Mouse (Mus musculus): ENCODE data around the gene Foxk1. TPM values are rescaled to one million over a fixed set of nuclear protein-coding genes. Genes with fewer than 3 reads are reported as not detected.

The Foxk1 gene
- total RNA-seq, 2 experiments from 2014 or later, result 12.2 to 18.9 TPM

DNA sequence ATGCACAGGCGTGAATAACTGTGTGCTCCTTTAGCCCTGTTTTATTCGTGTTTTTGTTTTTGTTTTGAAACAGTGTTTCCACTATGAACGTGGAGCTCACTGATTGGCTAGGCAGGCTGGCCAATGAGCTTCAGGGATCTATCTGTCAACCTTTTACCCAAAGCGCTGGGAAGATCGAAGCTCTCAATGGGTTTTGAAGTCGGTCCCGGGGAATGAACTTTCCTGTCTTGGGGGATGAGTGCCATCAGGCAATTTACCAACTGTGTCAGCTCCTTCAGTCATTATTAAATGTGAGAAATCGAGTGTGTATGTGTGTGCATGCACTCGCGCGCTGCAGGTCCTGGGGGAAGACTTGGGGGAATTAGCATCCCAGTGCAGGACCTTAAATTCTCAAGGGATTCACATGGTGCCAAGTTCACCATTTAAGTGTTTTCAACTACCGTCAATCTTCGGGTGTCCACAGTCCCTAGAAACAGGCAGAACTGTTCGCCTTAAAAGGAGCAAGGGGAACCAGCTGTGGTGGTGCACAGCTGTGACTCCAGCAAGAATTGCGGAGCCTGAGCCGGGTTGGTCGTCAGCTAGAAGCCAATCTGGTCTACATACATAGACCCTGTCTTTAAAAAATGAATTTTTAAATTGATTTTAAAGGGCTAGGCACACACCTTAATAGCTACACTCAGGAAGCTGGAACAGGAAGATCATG lies 965 bp upstream of the Foxk1 start:
- TF ChIP-seq CTCF (IDR thresholded peaks at IDR 0.05), result no peak

DNA sequence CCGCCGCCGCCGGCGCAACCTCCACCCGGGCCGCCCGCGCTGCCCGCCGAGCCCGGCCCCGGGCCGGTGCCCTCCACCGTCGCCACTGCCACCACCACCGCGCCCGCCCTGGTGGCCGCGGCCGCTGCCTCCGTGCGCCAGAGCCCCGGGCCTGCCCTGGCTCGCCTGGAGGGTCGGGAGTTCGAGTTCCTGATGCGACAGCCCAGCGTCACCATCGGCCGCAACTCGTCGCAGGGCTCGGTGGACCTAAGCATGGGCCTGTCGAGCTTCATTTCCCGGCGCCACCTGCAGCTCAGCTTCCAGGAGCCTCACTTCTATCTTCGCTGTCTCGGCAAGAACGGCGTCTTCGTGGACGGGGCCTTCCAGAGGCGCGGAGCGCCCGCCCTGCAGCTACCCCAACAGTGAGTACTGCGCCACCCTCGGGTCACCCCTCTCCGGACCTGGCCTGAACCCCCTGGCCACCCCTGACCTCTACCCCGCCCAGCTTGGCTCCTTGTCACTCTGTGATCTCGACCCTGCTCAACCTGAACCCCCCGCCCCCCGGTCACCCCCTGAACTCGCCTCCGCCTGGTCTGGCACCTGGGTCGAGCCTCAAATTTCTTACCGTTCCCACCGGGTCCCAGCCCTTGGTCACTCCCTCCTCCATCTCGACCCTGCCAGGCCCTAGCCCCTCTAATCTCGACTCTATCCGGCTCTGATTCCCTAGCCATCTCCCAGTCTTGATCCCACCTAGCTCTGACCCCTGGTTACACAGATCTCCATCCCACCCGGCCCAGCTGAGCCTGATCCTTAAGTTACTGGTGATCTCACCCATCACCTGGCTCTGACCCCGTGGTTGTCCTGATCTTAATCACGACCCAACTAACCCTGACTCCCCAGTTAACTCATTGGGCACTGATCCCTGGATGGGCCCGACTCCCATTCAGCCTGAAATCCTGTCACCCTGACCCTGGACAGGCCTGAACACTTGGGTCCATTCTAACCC lies 636 bp downstream of the Foxk1 start:
- peak; percentile 13; the same call in 1 of the 2 replicates for TF ChIP-seq CTCF (IDR thresholded peaks at IDR 0.05)
- DNase-seq, result peak; percentile 64
- H3K27ac ChIP-seq, result peak overlapping the region; percentile 95

More for the DNA sequence above, 965 bp upstream of the Foxk1 start:
- DNase-seq, result peak; percentile 47
- Histone ChIP-seq H3K27ac (peak overlapping the region; percentile 95), H3K4me3 (peak overlapping the region; percentile 97)
- intact Hi-C loops (cut with DNase I), result no loop called here

DNA sequence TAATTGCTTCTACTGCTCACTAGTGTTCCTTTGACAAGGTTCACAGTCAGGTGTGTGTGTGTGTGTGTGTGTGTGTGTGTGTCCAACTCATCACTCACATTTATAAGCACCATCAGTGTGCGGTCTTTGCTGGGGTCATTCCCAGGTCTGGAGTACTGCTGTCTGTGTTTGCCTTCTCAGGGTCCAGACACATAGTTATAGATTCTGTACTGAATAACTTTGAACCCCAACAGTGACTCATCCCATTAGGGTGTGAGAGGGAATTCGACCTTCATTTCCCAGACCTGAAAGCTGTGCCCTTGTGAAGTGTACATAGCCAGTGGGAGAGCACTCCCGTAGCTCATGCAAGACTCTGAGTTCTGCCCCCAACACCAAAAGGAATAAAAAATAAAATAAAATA lies 2.4 kb downstream of the Foxk1 start:
- TF ChIP-seq CTCF (IDR thresholded peaks at IDR 0.05), result no peak
- intact Hi-C loops (cut with DNase I), result no loop called here
- peak overlapping the region; percentile 95; the same call in 1 of the 2 replicates for H3K27ac ChIP-seq
- no peak for DNase-seq
- H3K4me3 ChIP-seq, result peak overlapping the region; percentile 97

More for the DNA sequence above, 636 bp downstream of the Foxk1 start:
- H3K4me3 ChIP-seq, result peak overlapping the region; percentile 97
- intact Hi-C loops (cut with DNase I), result loop anchor here (1.0 kb wide), 2 partner anchors 35 to 46 kb away; no protein-coding TSS in a partner anchor

DNA sequence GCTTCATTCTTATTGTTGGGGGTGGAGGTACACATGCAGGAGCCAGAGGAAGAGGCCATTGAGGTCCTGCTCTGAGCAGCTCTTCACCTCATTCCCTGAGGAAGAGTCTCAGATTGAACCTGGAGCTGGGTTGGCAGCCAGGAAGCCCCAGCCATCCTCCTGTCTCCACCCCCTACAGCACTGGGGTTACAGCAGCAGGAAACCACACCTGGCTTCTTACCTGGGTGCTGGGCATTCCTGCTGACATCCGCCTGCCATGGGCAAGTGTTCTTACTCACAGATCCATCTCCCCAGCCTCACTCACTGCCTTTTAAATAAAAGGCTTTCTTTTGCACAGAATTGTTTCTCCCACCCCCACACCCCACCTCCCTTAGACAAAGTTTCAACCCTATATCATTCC lies 3.0 kb downstream of the Foxk1 start:
- H3K4me3 ChIP-seq, result peak overlapping the region; percentile 97
- intact Hi-C loops (cut with DNase I), result no loop called here
- peak overlapping the region; percentile 2; the same call in 1 of the 2 replicates for H3K27ac ChIP-seq
- no peak for DNase-seq
- no peak for TF ChIP-seq CTCF (IDR thresholded peaks at IDR 0.05)

DNA sequence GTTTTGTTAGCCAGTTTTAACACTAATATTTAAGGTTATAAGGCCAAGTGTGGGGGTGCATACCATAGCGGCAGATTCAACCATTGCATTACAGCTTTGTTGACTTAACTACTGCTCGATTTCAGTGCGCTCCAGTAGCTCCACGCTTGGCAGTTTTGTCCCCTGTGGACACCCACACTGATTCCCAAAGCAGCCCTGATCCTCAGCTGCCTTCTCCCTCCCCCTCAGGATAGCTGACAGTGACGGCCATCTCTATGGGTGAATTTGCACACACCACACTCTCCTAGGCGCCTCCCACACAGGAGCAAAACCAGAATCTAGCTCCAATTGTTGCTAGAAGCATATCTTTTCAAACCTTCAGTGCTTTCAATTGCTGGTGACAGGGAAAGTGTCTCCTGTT lies 4.1 kb downstream of the Foxk1 start:
- intact Hi-C loops (cut with DNase I), result no loop called here
- TF ChIP-seq CTCF (IDR thresholded peaks at IDR 0.05), result no peak
- no peak overlapping the region; the same call in 1 of the 2 replicates for H3K27ac ChIP-seq
- no peak overlapping the region for H3K4me3 ChIP-seq
- DNase-seq, result no peak

GRCm38 (mm10) chr5:142406401-142406800 lies 5.1 kb downstream of the Foxk1 start:
- Histone ChIP-seq H3K27ac (no peak overlapping the region), H3K4me3 (no peak overlapping the region)
- DNase-seq, result no peak
- intact Hi-C loops (cut with DNase I), result no loop called here
- TF ChIP-seq CTCF (IDR thresholded peaks at IDR 0.05), result no peak

- intact Hi-C loops (cut with DNase I), result no loop called here
- H3K27ac ChIP-seq, result no peak overlapping the region
- no peak overlapping the region for H3K4me3 ChIP-seq
- no peak for TF ChIP-seq CTCF (IDR thresholded peaks at IDR 0.05)
- no peak for DNase-seq
Observed at GRCm38 (mm10) chr5:142406937-142407336, 5.6 kb downstream of the Foxk1 start.

- Histone ChIP-seq H3K27ac (no peak overlapping the region; the same call in 1 of the 2 replicates), H3K4me3 (no peak overlapping the region)
- intact Hi-C loops (cut with DNase I), result no loop called here
- DNase-seq, result no peak
- TF ChIP-seq CTCF (IDR thresholded peaks at IDR 0.05), result no peak
Observed at GRCm38 (mm10) chr5:142407381-142407780, 6.1 kb downstream of the Foxk1 start.

DNA sequence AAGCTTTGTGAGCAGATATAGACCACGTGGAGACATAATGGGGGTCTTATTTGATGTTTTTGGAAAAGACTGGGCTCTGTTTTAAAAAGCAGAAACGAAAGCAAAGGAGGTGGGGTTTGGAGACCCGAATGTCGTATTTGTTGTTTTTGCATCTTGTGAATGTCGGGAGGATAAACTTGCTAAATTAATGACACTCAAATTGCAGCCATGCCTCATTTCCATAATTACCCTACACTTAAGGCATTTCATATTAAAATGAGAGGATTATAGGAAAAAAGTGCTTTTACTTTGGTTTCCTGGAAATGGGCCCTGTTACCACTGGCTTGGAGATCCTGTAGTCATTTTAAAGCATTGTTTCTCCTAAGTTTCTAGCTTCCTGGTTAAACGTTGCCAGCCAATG lies 7.9 kb downstream of the Foxk1 start:
- intact Hi-C loops (cut with DNase I), result no loop called here
- TF ChIP-seq CTCF (IDR thresholded peaks at IDR 0.05), result no peak

GRCm38 (mm10) chr5:142410348-142410747 lies 9.1 kb downstream of the Foxk1 start:
- no peak for DNase-seq
- intact Hi-C loops (cut with DNase I), result no loop called here
- Histone ChIP-seq H3K27ac (no peak overlapping the region), H3K4me3 (no peak overlapping the region)
- TF ChIP-seq CTCF (IDR thresholded peaks at IDR 0.05), result no peak

More for the DNA sequence above, 7.9 kb downstream of the Foxk1 start:
- no peak overlapping the region for H3K4me3 ChIP-seq
- no peak overlapping the region; the same call in 1 of the 2 replicates for H3K27ac ChIP-seq
- DNase-seq, result no peak

DNA sequence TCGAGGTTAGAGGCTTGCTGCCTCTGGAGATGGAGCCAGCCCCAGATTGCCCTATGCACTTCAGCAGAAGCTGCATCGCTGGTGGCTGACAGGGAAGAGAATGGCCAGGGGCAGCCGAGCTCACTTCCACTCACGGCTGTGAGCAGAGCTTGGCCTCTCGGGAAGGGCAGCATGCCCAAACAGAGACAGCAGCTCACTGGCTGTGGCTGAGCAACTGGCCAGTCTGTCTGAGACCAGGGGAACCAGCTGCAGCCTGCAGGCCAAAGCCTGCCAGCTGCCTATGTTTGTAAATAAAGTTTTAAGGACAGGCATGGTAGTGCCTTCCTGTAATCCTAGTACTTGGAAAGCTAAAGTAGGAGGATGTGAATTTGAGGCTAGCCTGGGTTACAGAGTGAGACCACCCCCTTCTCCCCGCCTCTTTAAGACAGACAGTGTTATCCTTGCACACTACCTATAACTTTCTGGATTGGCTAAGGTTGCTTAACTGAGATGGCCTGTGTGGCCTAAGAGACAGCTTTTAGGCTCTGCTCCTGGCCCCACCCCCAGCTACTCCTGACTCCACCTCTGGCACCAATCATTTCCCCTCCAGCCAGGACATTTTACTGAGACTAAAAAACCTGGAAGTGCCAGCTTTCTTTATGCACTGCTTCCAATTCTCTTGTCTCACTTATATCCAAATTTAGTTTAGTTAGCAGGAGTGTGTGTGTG lies 11.5 kb downstream of the Foxk1 start:
- peak overlapping the region; percentile 90 for H3K27ac ChIP-seq
- intact Hi-C loops (cut with DNase I), result no loop called here
- no peak overlapping the region for H3K4me3 ChIP-seq
- peak; percentile 82 for DNase-seq
- no peak for TF ChIP-seq CTCF (IDR thresholded peaks at IDR 0.05)

GRCm38 (mm10) chr5:142413723-142414445 lies 12.6 kb downstream of the Foxk1 start:
- Histone ChIP-seq H3K27ac (peak overlapping the region; percentile 90), H3K4me3 (no peak overlapping the region)
- intact Hi-C loops (cut with DNase I), result no loop called here
- TF ChIP-seq CTCF (IDR thresholded peaks at IDR 0.05), result no peak
- DNase-seq, result no peak
